13 mouse cellular contexts compared by ENCODE assay signal in genomic region chr16:89909393-89910068, GRCm38 (mm10).
DNase-seq lines count a peak whose midpoint lies in the region; ATAC-seq and TF ChIP-seq lines count a peak whose summit lies in the region.
"Had no signal": no experiment of that assay in that cellular context is flagged by ENCODE, and none has a peak within 500 bp of the region (broad histone marks: within the 10 kb centered on the region; RNA-seq: fewer than 3 reads in every experiment).

No protein-coding gene starts in this region.

- H3K9ac ChIP-seq in embryonic facial prominence, embryonic 13.5 days: no peak overlapping the region
- peak overlapping the region; percentile 48; the same call in 1 of the 2 replicates for H3K9ac ChIP-seq in forebrain, embryonic 13.5 days
- no peak overlapping the region for H3K9ac ChIP-seq in midbrain, embryonic 15.5 days
- H3K9ac ChIP-seq: embryonic facial prominence, embryonic 12.5 days; lung, embryonic 15.5 days had no signal

- H3K27me3 ChIP-seq in embryonic facial prominence, embryonic 13.5 days: no peaks in the 10 kb centered on the region
- no peaks in the 10 kb centered on the region for H3K27me3 ChIP-seq in embryonic facial prominence, embryonic 10.5 days (replicated peaks; ENCODE audit: low read depth, poor library complexity, severe bottlenecking)
- H3K27me3 ChIP-seq in forebrain, embryonic 13.5 days: no peaks in the 10 kb centered on the region
- no peaks in the 10 kb centered on the region for H3K27me3 ChIP-seq in midbrain, embryonic 15.5 days (replicated peaks)
- H3K27me3 ChIP-seq: embryonic facial prominence, embryonic 12.5 days; lung, embryonic 15.5 days had no signal

- no peak for DNase-seq in embryonic facial prominence, embryonic 10.5 days (ENCODE audit: low spot score)
- DNase-seq in layer of hippocampus, adult 2 months (ENCODE audit: low spot score in 2 of 2): no peak
- DNase-seq in layer of hippocampus, adult 18-20 months (ENCODE audit: low spot score in 2 of 2): no peak
- DNase-seq in gastrocnemius, postnatal 36 days: no peak
- DNase-seq in adrenal gland, postnatal 4 days (ENCODE audit: low spot score in 2 of 2): no peak
- DNase-seq: gastrocnemius, adult 2 months; spleen, adult 18-20 months had no signal

- no peaks in the 10 kb centered on the region for H3K36me3 ChIP-seq in embryonic facial prominence, embryonic 13.5 days
- H3K36me3 ChIP-seq in embryonic facial prominence, embryonic 10.5 days (replicated peaks): no peaks in the 10 kb centered on the region
- no peaks in the 10 kb centered on the region for H3K36me3 ChIP-seq in forebrain, embryonic 13.5 days (ENCODE audit: poor library complexity, severe bottlenecking)
- no peaks in the 10 kb centered on the region for H3K36me3 ChIP-seq in midbrain, embryonic 15.5 days (replicated peaks)
- H3K36me3 ChIP-seq: embryonic facial prominence, embryonic 12.5 days; lung, embryonic 15.5 days had no signal

- ATAC-seq in embryonic facial prominence, embryonic 13.5 days (ENCODE audit: insufficient number of reproducible peaks, insufficient read depth, low FRiP score, low TSS enrichment, low read depth): no peak
- peak; percentile 80 for ATAC-seq in forebrain, embryonic 13.5 days
- ATAC-seq in midbrain, embryonic 15.5 days (replicated peaks): no peak
- ATAC-seq: inflammation-experienced regulatory T-cells, adult 6 months had no signal

- H3K4me2 ChIP-seq in embryonic facial prominence, embryonic 13.5 days: peak overlapping the region; percentile 26
- peak overlapping the region; percentile 51 for H3K4me2 ChIP-seq in forebrain, embryonic 13.5 days
- H3K4me2 ChIP-seq in midbrain, embryonic 15.5 days: peak overlapping the region; percentile 25; the same call in 1 of the 2 replicates
- H3K4me2 ChIP-seq: embryonic facial prominence, embryonic 12.5 days; lung, embryonic 15.5 days had no signal

- 0 out of 2 replicates have a peak, but pooled peaks have one; percentile 8 for TF ChIP-seq CTCF in layer of hippocampus, adult 2 months (conservative IDR thresholded peaks at IDR 0.05)

- peaks cover 50% of the 10 kb centered on the region for H3K4me1 ChIP-seq in embryonic facial prominence, embryonic 13.5 days
- H3K4me1 ChIP-seq in embryonic facial prominence, embryonic 10.5 days: peaks cover 20% of the 10 kb centered on the region
- H3K4me1 ChIP-seq in forebrain, embryonic 13.5 days: peaks cover 31% of the 10 kb centered on the region
- peaks cover 24% of the 10 kb centered on the region for H3K4me1 ChIP-seq in midbrain, embryonic 15.5 days

- no peak overlapping the region for H3K27ac ChIP-seq in embryonic facial prominence, embryonic 13.5 days
- no peak overlapping the region for H3K27ac ChIP-seq in embryonic facial prominence, embryonic 10.5 days (replicated peaks)
- H3K27ac ChIP-seq in layer of hippocampus, adult 2 months: peak overlapping the region; percentile 87
- H3K27ac ChIP-seq in forebrain, embryonic 13.5 days: peak overlapping the region; percentile 71
- no peak overlapping the region for H3K27ac ChIP-seq in midbrain, embryonic 15.5 days
- H3K27ac ChIP-seq: embryonic facial prominence, embryonic 12.5 days; gastrocnemius, adult 2 months; lung, embryonic 15.5 days had no signal

- intact Hi-C loops in gastrocnemius, postnatal 36 days (cut with DNase I): no loop called here

- no peaks in the 10 kb centered on the region for H3K9me3 ChIP-seq in embryonic facial prominence, embryonic 13.5 days
- H3K9me3 ChIP-seq in embryonic facial prominence, embryonic 10.5 days: no peaks in the 10 kb centered on the region
- H3K9me3 ChIP-seq in forebrain, embryonic 13.5 days (replicated peaks): no peaks in the 10 kb centered on the region
- H3K9me3 ChIP-seq in midbrain, embryonic 15.5 days: no peaks in the 10 kb centered on the region
- H3K9me3 ChIP-seq: embryonic facial prominence, embryonic 12.5 days; lung, embryonic 15.5 days had no signal

- WGBS in embryonic facial prominence, embryonic 13.5 days: 58% methylated on average over 26 of the region's 26 CpGs
- WGBS in embryonic facial prominence, embryonic 10.5 days: 81% methylated on average over 26 of the region's 26 CpGs
- 37% methylated on average over 26 of the region's 26 CpGs for WGBS in forebrain, embryonic 13.5 days
- 44% methylated on average over 26 of the region's 26 CpGs for WGBS in midbrain, embryonic 15.5 days

- H3K4me3 ChIP-seq in embryonic facial prominence, embryonic 13.5 days: no peak overlapping the region
- no peak overlapping the region for H3K4me3 ChIP-seq in embryonic facial prominence, embryonic 10.5 days
- H3K4me3 ChIP-seq in layer of hippocampus, adult 2 months: peak overlapping the region; percentile 17
- H3K4me3 ChIP-seq in forebrain, embryonic 13.5 days: peak overlapping the region; percentile 8; the same call in 1 of the 2 replicates
- no peak overlapping the region for H3K4me3 ChIP-seq in midbrain, embryonic 15.5 days
- H3K4me3 ChIP-seq: embryonic facial prominence, embryonic 12.5 days; gastrocnemius, adult 2 months; lung, embryonic 15.5 days had no signal

Comparison
In these comparisons a context has a peak if more than half of its experiments do, and no peak if none do; other contexts are left out.
1. H3K27ac ChIP-seq: peak in layer of hippocampus, adult 2 months (single experiment) and forebrain, embryonic 13.5 days (single experiment); none in embryonic facial prominence, embryonic 13.5 days (single experiment), embryonic facial prominence, embryonic 10.5 days (single experiment) and midbrain, embryonic 15.5 days (single experiment).
2. H3K4me3 ChIP-seq: peak in layer of hippocampus, adult 2 months (single experiment) and forebrain, embryonic 13.5 days (single experiment); none in embryonic facial prominence, embryonic 13.5 days (single experiment), embryonic facial prominence, embryonic 10.5 days (single experiment) and midbrain, embryonic 15.5 days (single experiment).
3. Peak in every context shown above with its lines, with median percentiles within 50 percentile points of each other: H3K4me2 ChIP-seq.